In genomic region chr17:72794660-72795059, GRCm38 (mm10) we compare ENCODE assay signal across 26 mouse cellular contexts. TPM values are rescaled to one million over a fixed set of nuclear protein-coding genes. Genes with fewer than 3 reads are reported as not detected.
A peak's percentile ranks its signal among the peaks of the same experiment; 100 is the strongest.
DNase-seq lines count a peak whose midpoint lies in the region; ATAC-seq and TF ChIP-seq lines count a peak whose summit lies in the region.
"Had no signal": no experiment of that assay in that cellular context is flagged by ENCODE, and none has a peak within 500 bp of the region (broad histone marks: within the 10 kb centered on the region; RNA-seq: fewer than 3 reads in every experiment).

No protein-coding gene starts in this region.

- H3K4me3 ChIP-seq in intestine, embryonic 14.5 days (ENCODE audit: low read depth, low read length), result no peak overlapping the region
- H3K4me3 ChIP-seq in intestine, postnatal 0 days (ENCODE audit: low read depth, low read length), result no peak overlapping the region
- no peak overlapping the region for H3K4me3 ChIP-seq in lung, embryonic 14.5 days (ENCODE audit: low read depth, low read length)
- H3K4me3 ChIP-seq in intestine, embryonic 16.5 days (ENCODE audit: low read length), result no peak overlapping the region
- no peak overlapping the region for H3K4me3 ChIP-seq in limb, embryonic 11.5 days (ENCODE audit: low read depth, low read length)
- H3K4me3 ChIP-seq: embryonic facial prominence, embryonic 12.5 days; hindbrain, embryonic 15.5 days; midbrain, embryonic 10.5 days; myocyte; neural tube, embryonic 13.5 days had no signal

- TF ChIP-seq CTCF in intestine, postnatal 0 days (IDR thresholded peaks at IDR 0.05; ENCODE audit: low read depth), result no peak
- TF ChIP-seq CTCF in lung, embryonic 14.5 days (IDR thresholded peaks at IDR 0.05; ENCODE audit: low read depth), result no peak

- 0 out of 2 replicates have a peak overlapping the region, but pooled peaks have one; percentile 24 for H3K27ac ChIP-seq in intestine, embryonic 14.5 days (ENCODE audit: low read depth)
- no peak overlapping the region for H3K27ac ChIP-seq in intestine, postnatal 0 days (ENCODE audit: low read depth, low read length)
- H3K27ac ChIP-seq in lung, embryonic 14.5 days (ENCODE audit: low read depth), result no peak overlapping the region
- H3K27ac ChIP-seq in intestine, embryonic 16.5 days (ENCODE audit: low read length), result peak overlapping the region; percentile 18; the same call in 1 of the 2 replicates
- H3K27ac ChIP-seq in limb, embryonic 11.5 days (replicated peaks; ENCODE audit: low read depth, low read length), result no peak overlapping the region
- H3K27ac ChIP-seq: embryonic facial prominence, embryonic 12.5 days; hindbrain, embryonic 15.5 days; midbrain, embryonic 10.5 days; neural tube, embryonic 13.5 days had no signal

- 25% methylated on average over 6 of the region's 6 CpGs for WGBS in intestine, embryonic 14.5 days
- WGBS in intestine, postnatal 0 days, result 12% methylated on average over 6 of the region's 6 CpGs
- 33% methylated on average over 6 of the region's 6 CpGs for WGBS in lung, embryonic 14.5 days
- 28% methylated on average over 6 of the region's 6 CpGs for WGBS in intestine, embryonic 16.5 days
- 71% methylated on average over 6 of the region's 6 CpGs for WGBS in limb, embryonic 11.5 days

- no peaks in the 10 kb centered on the region for H3K36me3 ChIP-seq in intestine, embryonic 14.5 days (ENCODE audit: control insufficient read depth, insufficient read depth, low read length)
- H3K36me3 ChIP-seq in intestine, postnatal 0 days (ENCODE audit: control insufficient read depth, insufficient read depth), result no peaks in the 10 kb centered on the region
- no peaks in the 10 kb centered on the region for H3K36me3 ChIP-seq in lung, embryonic 14.5 days (ENCODE audit: insufficient read depth)
- no peaks in the 10 kb centered on the region for H3K36me3 ChIP-seq in intestine, embryonic 16.5 days (ENCODE audit: control insufficient read depth, insufficient read depth, low read length)
- H3K36me3 ChIP-seq in limb, embryonic 11.5 days (ENCODE audit: control insufficient read depth, insufficient read depth, low read length), result no peaks in the 10 kb centered on the region
- H3K36me3 ChIP-seq: embryonic facial prominence, embryonic 12.5 days; hindbrain, embryonic 15.5 days; midbrain, embryonic 10.5 days; neural tube, embryonic 13.5 days had no signal

- 0 out of 2 replicates have a peak, but pooled peaks have one; percentile 36 for ATAC-seq in intestine, embryonic 14.5 days (replicated peaks; ENCODE audit: low FRiP score, low TSS enrichment, low read depth)
- no peak for ATAC-seq in intestine, postnatal 0 days
- no peak for ATAC-seq in lung, embryonic 14.5 days (ENCODE audit: insufficient read depth)
- ATAC-seq in intestine, embryonic 16.5 days, result peak; percentile 62
- ATAC-seq in limb, embryonic 11.5 days (ENCODE audit: insufficient number of reproducible peaks, low FRiP score, low TSS enrichment, low read depth), result no peak
- ATAC-seq: activated CD4-positive, CD25-positive, alpha-beta regulatory T cell, adult 4 months; forebrain, postnatal 0 days; midbrain, embryonic 16.5 days had no signal

- H3K9ac ChIP-seq in intestine, embryonic 14.5 days (ENCODE audit: low read length), result no peak overlapping the region
- H3K9ac ChIP-seq in intestine, postnatal 0 days (ENCODE audit: low read depth, low read length), result no peak overlapping the region
- no peak overlapping the region for H3K9ac ChIP-seq in lung, embryonic 14.5 days
- H3K9ac ChIP-seq in intestine, embryonic 16.5 days (ENCODE audit: low read depth, low read length), result 0 out of 2 replicates have a peak overlapping the region, but pooled peaks have one; percentile 43
- no peak overlapping the region for H3K9ac ChIP-seq in limb, embryonic 11.5 days (ENCODE audit: low read length)
- H3K9ac ChIP-seq: embryonic facial prominence, embryonic 12.5 days; forebrain, postnatal 0 days; hindbrain, embryonic 15.5 days; neural tube, embryonic 13.5 days had no signal

- H3K9me3 ChIP-seq in intestine, embryonic 14.5 days (ENCODE audit: control insufficient read depth, low read length), result no peaks in the 10 kb centered on the region
- H3K9me3 ChIP-seq in intestine, postnatal 0 days (ENCODE audit: control insufficient read depth), result no peaks in the 10 kb centered on the region
- H3K9me3 ChIP-seq in lung, embryonic 14.5 days (ENCODE audit: low read depth, low read length), result no peaks in the 10 kb centered on the region
- no peaks in the 10 kb centered on the region for H3K9me3 ChIP-seq in intestine, embryonic 16.5 days (ENCODE audit: control insufficient read depth, low read length)
- H3K9me3 ChIP-seq in limb, embryonic 11.5 days (ENCODE audit: control insufficient read depth, low read length), result no peaks in the 10 kb centered on the region
- H3K9me3 ChIP-seq: embryonic facial prominence, embryonic 12.5 days; hindbrain, embryonic 15.5 days; midbrain, embryonic 10.5 days; neural tube, embryonic 13.5 days had no signal

- DNase-seq in intestine, embryonic 14.5 days (ENCODE audit: low spot score), result peak; percentile 59
- peak; percentile 27 for DNase-seq in lung, embryonic 14.5 days
- no peak for DNase-seq in lung, postnatal 14 days
- peak; percentile 18 for DNase-seq in limb, embryonic 11.5 days (ENCODE audit: low spot score)
- DNase-seq in embryo, embryonic 10 days (ENCODE audit: low spot score), result no peak
- DNase-seq: adrenal gland, adult 8-10 months; cerebellum, adult 18-20 months; cerebellum, postnatal 14 days; forebrain, postnatal 0 days; gastrocnemius, postnatal 36 days; kidney, adult 11 months; kidney, postnatal 36 days; retina, postnatal 1 day; right cerebral cortex, postnatal 25 days; spleen, adult 18-20 months; thymus, adult 2 months; thymus, postnatal 4 days had no signal

- H3K4me2 ChIP-seq in intestine, embryonic 14.5 days (ENCODE audit: low read length), result no peak overlapping the region
- H3K4me2 ChIP-seq in intestine, postnatal 0 days (replicated peaks; ENCODE audit: low read depth), result no peak overlapping the region
- H3K4me2 ChIP-seq in lung, embryonic 14.5 days, result no peak overlapping the region
- H3K4me2 ChIP-seq in intestine, embryonic 16.5 days (ENCODE audit: low read depth, low read length), result no peak overlapping the region
- no peak overlapping the region for H3K4me2 ChIP-seq in limb, embryonic 11.5 days (ENCODE audit: low read depth, severe bottlenecking)
- H3K4me2 ChIP-seq: embryonic facial prominence, embryonic 12.5 days; hindbrain, embryonic 15.5 days; neural tube, embryonic 13.5 days had no signal

- H3K27me3 ChIP-seq in intestine, embryonic 14.5 days (replicated peaks; ENCODE audit: control insufficient read depth, insufficient read depth, low read length), result no peaks in the 10 kb centered on the region
- no peaks in the 10 kb centered on the region for H3K27me3 ChIP-seq in intestine, postnatal 0 days (replicated peaks; ENCODE audit: control insufficient read depth, insufficient read depth, low read length)
- no peaks in the 10 kb centered on the region for H3K27me3 ChIP-seq in lung, embryonic 14.5 days (ENCODE audit: insufficient read depth, low read length)
- H3K27me3 ChIP-seq in intestine, embryonic 16.5 days (replicated peaks; ENCODE audit: control insufficient read depth, insufficient read depth, low read length), result no peaks in the 10 kb centered on the region
- no peaks in the 10 kb centered on the region for H3K27me3 ChIP-seq in limb, embryonic 11.5 days (ENCODE audit: control insufficient read depth, insufficient read depth, low read length)
- H3K27me3 ChIP-seq: embryonic facial prominence, embryonic 12.5 days; hindbrain, embryonic 15.5 days; neural tube, embryonic 13.5 days had no signal

- peaks cover 6% of the 10 kb centered on the region; the same call in 1 of the 2 replicates for H3K4me1 ChIP-seq in intestine, embryonic 14.5 days (replicated peaks; ENCODE audit: control insufficient read depth, insufficient read depth, low read length)
- no peaks in the 10 kb centered on the region for H3K4me1 ChIP-seq in intestine, postnatal 0 days (replicated peaks; ENCODE audit: control insufficient read depth, insufficient read depth, low read length)
- no peaks in the 10 kb centered on the region for H3K4me1 ChIP-seq in lung, embryonic 14.5 days (ENCODE audit: insufficient read depth)
- peaks cover 9% of the 10 kb centered on the region for H3K4me1 ChIP-seq in intestine, embryonic 16.5 days (ENCODE audit: control insufficient read depth, insufficient read depth, low read length)
- H3K4me1 ChIP-seq in limb, embryonic 11.5 days (ENCODE audit: control insufficient read depth, insufficient read depth, low read length), result no peaks in the 10 kb centered on the region
- H3K4me1 ChIP-seq: embryonic facial prominence, embryonic 12.5 days; hindbrain, embryonic 15.5 days; midbrain, embryonic 10.5 days; neural tube, embryonic 13.5 days had no signal

RNA-seq across cellular contexts. Expression of gene Ypel5, which starts 41.6 kb away (rescaled TPM):
- 35.9 and 39.1 TPM in 2 replicates for polyA plus RNA-seq in intestine, embryonic 14.5 days (2014; fragmentation: Nextera tagmentation; extraction: Ambion mirVana)
- 95.3 and 96.8 TPM in 2 replicates for polyA plus RNA-seq in intestine, postnatal 0 days (2015; fragmentation: Nextera tagmentation; extraction: Ambion mirVana)
- polyA plus RNA-seq in lung, embryonic 14.5 days (2014; fragmentation: Nextera tagmentation; extraction: Ambion mirVana), result 36.4 and 38.1 TPM in 2 replicates
- polyA plus RNA-seq in intestine, embryonic 16.5 days (2015; fragmentation: Nextera tagmentation; extraction: Ambion mirVana), result 37.4 and 43.2 TPM in 2 replicates
- polyA plus RNA-seq in limb, embryonic 11.5 days (2014; fragmentation: Nextera tagmentation; extraction: Ambion mirVana), result 37.2 and 38.2 TPM in 2 replicates

Comparison
In these comparisons a context has a peak if more than half of its experiments do, and no peak if none do; other contexts are left out.
1. ATAC-seq: peak in intestine, embryonic 14.5 days (single experiment) and intestine, embryonic 16.5 days (single experiment); none in intestine, postnatal 0 days (single experiment), lung, embryonic 14.5 days (single experiment) and limb, embryonic 11.5 days (single experiment).
2. DNase-seq: peak in intestine, embryonic 14.5 days (single experiment), lung, embryonic 14.5 days (single experiment) and limb, embryonic 11.5 days (single experiment); none in lung, postnatal 14 days (single experiment) and embryo, embryonic 10 days (single experiment).
3. H3K27ac ChIP-seq: peak in intestine, embryonic 14.5 days (single experiment) and intestine, embryonic 16.5 days (single experiment); none in intestine, postnatal 0 days (single experiment), lung, embryonic 14.5 days (single experiment) and limb, embryonic 11.5 days (single experiment).